Mouse (Mus musculus): ENCODE measurements around the gene Capza1. TPM values are rescaled to one million over a fixed set of nuclear protein-coding genes. Genes with fewer than 3 reads are reported as not detected.
A peak's percentile ranks its signal among the peaks of the same experiment; 100 is the strongest.
"Not testable (repeated sequence)": the region's sequence is repeated elsewhere in the genome, so short reads cannot be mapped to it uniquely, and the experiment has no call there.

The Capza1 gene
- polyA plus RNA-seq, 1 experiment from 2014 or later: 99.4 TPM

GRCm38 (mm10) chr3:104815346-104815745 is 49.0 kb downstream of the Capza1 start:
- DNase-seq (ENCODE audit: low spot score) (no peak), ATAC-seq (ENCODE audit: low FRiP score, low TSS enrichment) (no peak)
- Histone ChIP-seq H3K9ac (ENCODE audit: low read length) (no peak overlapping the region), H3K36me3 (ENCODE audit: control insufficient read depth, insufficient read depth, low read length) (no peaks in the 10 kb centered on the region), H3K4me2 (replicated peaks; ENCODE audit: low read depth) (no peak overlapping the region), H3K27me3 (ENCODE audit: control insufficient read depth, insufficient read depth, low read length) (no peaks in the 10 kb centered on the region), H3K9me3 (ENCODE audit: control insufficient read depth, low read length) (no peaks in the 10 kb centered on the region), H3K27ac (replicated peaks) (no peak overlapping the region), H3K4me1 (replicated peaks; ENCODE audit: control insufficient read depth, insufficient read depth) (peaks cover 4% of the 10 kb centered on the region; the same call in 1 of the 2 replicates), H3K4me3 (ENCODE audit: low read depth, low read length) (no peak overlapping the region)
- TF ChIP-seq EP300 (optimal IDR thresholded peaks at IDR 0.05) (no peak), CTCF (IDR thresholded peaks at IDR 0.05; ENCODE audit: low read depth) (no peak)
- WGBS: 73% methylated on average over 2 of the region's 2 CpGs

GRCm38 (mm10) chr3:104814746-104815145 is 49.6 kb downstream of the Capza1 start:
- Histone ChIP-seq H3K4me2 (replicated peaks; ENCODE audit: low read depth) (no peak overlapping the region), H3K27ac (replicated peaks) (no peak overlapping the region), H3K27me3 (ENCODE audit: control insufficient read depth, insufficient read depth, low read length) (no peaks in the 10 kb centered on the region), H3K4me3 (ENCODE audit: low read depth, low read length) (no peak overlapping the region), H3K4me1 (replicated peaks; ENCODE audit: control insufficient read depth, insufficient read depth) (peaks cover 4% of the 10 kb centered on the region; the same call in 1 of the 2 replicates), H3K36me3 (ENCODE audit: control insufficient read depth, insufficient read depth, low read length) (no peaks in the 10 kb centered on the region), H3K9ac (ENCODE audit: low read length) (no peak overlapping the region), H3K9me3 (ENCODE audit: control insufficient read depth, low read length) (no peaks in the 10 kb centered on the region)
- ATAC-seq (ENCODE audit: low FRiP score, low TSS enrichment) (no peak), DNase-seq (ENCODE audit: low spot score) (no peak)
- 87% methylated on average over 1 of the region's 1 CpGs for WGBS
- TF ChIP-seq CTCF (IDR thresholded peaks at IDR 0.05; ENCODE audit: low read depth): no peak
- TF ChIP-seq EP300 (optimal IDR thresholded peaks at IDR 0.05): no peak

- H3K4me3 ChIP-seq (ENCODE audit: low read depth, low read length); H3K4me2 ChIP-seq (replicated peaks; ENCODE audit: low read depth); H3K9ac ChIP-seq (ENCODE audit: low read length); H3K9me3 ChIP-seq (ENCODE audit: control insufficient read depth, low read length); H3K27me3 ChIP-seq (ENCODE audit: control insufficient read depth, insufficient read depth, low read length); H3K27ac ChIP-seq (replicated peaks); H3K36me3 ChIP-seq (ENCODE audit: control insufficient read depth, insufficient read depth, low read length); DNase-seq (ENCODE audit: low spot score); H3K4me1 ChIP-seq (replicated peaks; ENCODE audit: control insufficient read depth, insufficient read depth); ATAC-seq (ENCODE audit: low FRiP score, low TSS enrichment): not testable (repeated sequence)
- 86% methylated on average over 7 of the region's 7 CpGs for WGBS
Observed at GRCm38 (mm10) chr3:104813227-104813626, 51.1 kb downstream of the Capza1 start.

GRCm38 (mm10) chr3:104812254-104812653 is 52.1 kb downstream of the Capza1 start:
- WGBS: 73% methylated on average over 4 of the region's 4 CpGs
- no peak for TF ChIP-seq EP300 (optimal IDR thresholded peaks at IDR 0.05)
- no peak for TF ChIP-seq CTCF (IDR thresholded peaks at IDR 0.05; ENCODE audit: low read depth)
- Histone ChIP-seq H3K9me3 (ENCODE audit: control insufficient read depth, low read length) (no peaks in the 10 kb centered on the region), H3K27ac (replicated peaks) (no peak overlapping the region), H3K4me3 (ENCODE audit: low read depth, low read length) (no peak overlapping the region), H3K4me2 (replicated peaks; ENCODE audit: low read depth) (no peak overlapping the region), H3K27me3 (ENCODE audit: control insufficient read depth, insufficient read depth, low read length) (no peaks in the 10 kb centered on the region), H3K4me1 (replicated peaks; ENCODE audit: control insufficient read depth, insufficient read depth) (peaks cover 3% of the 10 kb centered on the region; the same call in 1 of the 2 replicates), H3K36me3 (ENCODE audit: control insufficient read depth, insufficient read depth, low read length) (no peaks in the 10 kb centered on the region), H3K9ac (ENCODE audit: low read length) (no peak overlapping the region)
- DNase-seq (ENCODE audit: low spot score) (no peak), ATAC-seq (ENCODE audit: low FRiP score, low TSS enrichment) (no peak)

- ATAC-seq (ENCODE audit: low FRiP score, low TSS enrichment) (peak; percentile 68), DNase-seq (ENCODE audit: low spot score) (peak; percentile 53)
- Histone ChIP-seq H3K9me3 (ENCODE audit: control insufficient read depth, low read length) (no peaks in the 10 kb centered on the region), H3K9ac (ENCODE audit: low read length) (no peak overlapping the region), H3K27me3 (ENCODE audit: control insufficient read depth, insufficient read depth, low read length) (no peaks in the 10 kb centered on the region), H3K4me1 (replicated peaks; ENCODE audit: control insufficient read depth, insufficient read depth) (no peaks in the 10 kb centered on the region), H3K4me2 (replicated peaks; ENCODE audit: low read depth) (no peak overlapping the region), H3K27ac (replicated peaks) (no peak overlapping the region), H3K4me3 (ENCODE audit: low read depth, low read length) (no peak overlapping the region), H3K36me3 (ENCODE audit: control insufficient read depth, insufficient read depth, low read length) (no peaks in the 10 kb centered on the region)
- no peak for TF ChIP-seq EP300 (optimal IDR thresholded peaks at IDR 0.05)
- no peak for TF ChIP-seq CTCF (IDR thresholded peaks at IDR 0.05; ENCODE audit: low read depth)
- 31% methylated on average over 3 of the region's 3 CpGs for WGBS
Observed at GRCm38 (mm10) chr3:104811752-104812151, 52.6 kb downstream of the Capza1 start.

GRCm38 (mm10) chr3:104805539-104805938 is 58.8 kb downstream of the Capza1 start:
- Histone ChIP-seq H3K27ac (replicated peaks) (no peak overlapping the region), H3K36me3 (ENCODE audit: control insufficient read depth, insufficient read depth, low read length) (no peaks in the 10 kb centered on the region; the same call in 1 of the 2 replicates), H3K4me3 (ENCODE audit: low read depth, low read length) (no peak overlapping the region), H3K4me2 (replicated peaks; ENCODE audit: low read depth) (no peak overlapping the region), H3K9me3 (ENCODE audit: control insufficient read depth, low read length) (no peaks in the 10 kb centered on the region), H3K4me1 (replicated peaks; ENCODE audit: control insufficient read depth, insufficient read depth) (no peaks in the 10 kb centered on the region), H3K9ac (ENCODE audit: low read length) (no peak overlapping the region), H3K27me3 (ENCODE audit: control insufficient read depth, insufficient read depth, low read length) (no peaks in the 10 kb centered on the region)
- no peak for ATAC-seq (ENCODE audit: low FRiP score, low TSS enrichment)
- WGBS: 76% methylated on average over 9 of the region's 9 CpGs
- TF ChIP-seq CTCF (IDR thresholded peaks at IDR 0.05; ENCODE audit: low read depth) (no peak), EP300 (optimal IDR thresholded peaks at IDR 0.05) (no peak)
- no peak for DNase-seq (ENCODE audit: low spot score)
